Mouse (Mus musculus): ENCODE results near the gene Tapbp. TPM values are rescaled to one million over a fixed set of nuclear protein-coding genes. Genes with fewer than 3 reads are reported as not detected.

Gene Tapbp
- polyA plus RNA-seq, 1 experiment from 2014 or later, result 52.6 TPM

DNA sequence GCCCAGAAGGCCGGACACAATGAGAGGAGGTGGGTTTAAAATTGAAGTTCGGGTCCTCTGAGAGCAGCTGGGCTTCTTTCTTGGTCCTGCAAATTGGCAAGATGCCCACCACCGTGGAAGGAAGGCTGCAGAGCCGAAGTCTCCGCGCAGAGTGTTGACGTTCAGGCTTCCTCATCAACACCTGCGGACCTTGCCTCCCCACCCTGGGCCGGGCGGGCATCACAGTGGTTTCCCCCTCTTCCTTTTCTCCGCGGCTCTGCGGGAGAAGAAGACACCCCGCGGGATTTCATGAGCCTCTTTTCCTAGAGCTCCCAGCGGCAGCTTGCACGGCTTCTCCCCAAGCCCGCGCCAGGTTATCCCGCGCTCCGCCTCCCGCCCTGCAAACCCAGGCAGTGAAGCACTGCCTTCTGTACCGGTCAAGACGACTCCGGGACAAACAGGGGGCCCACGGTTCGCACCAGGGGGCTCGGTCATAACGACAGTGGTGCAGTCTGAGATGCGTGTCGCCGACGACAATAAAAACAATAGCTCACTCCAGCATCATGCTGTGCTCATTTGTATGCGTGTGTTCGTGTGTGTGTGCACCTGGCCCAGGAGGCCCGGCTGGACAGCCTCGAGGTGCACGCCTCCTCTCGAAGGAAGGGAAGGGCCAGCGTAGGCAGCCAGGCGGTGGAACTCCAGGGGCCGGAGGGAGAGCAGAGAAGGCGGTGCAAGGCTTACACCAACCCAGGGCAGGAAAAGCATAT is 7.2 kb upstream of the Tapbp start:
- ATAC-seq (ENCODE audit: borderline replicate concordance, extremely low read depth, low FRiP score, low TSS enrichment), result peak; percentile 3
- peak overlapping the region; percentile 82 for H3K4me3 ChIP-seq

DNA sequence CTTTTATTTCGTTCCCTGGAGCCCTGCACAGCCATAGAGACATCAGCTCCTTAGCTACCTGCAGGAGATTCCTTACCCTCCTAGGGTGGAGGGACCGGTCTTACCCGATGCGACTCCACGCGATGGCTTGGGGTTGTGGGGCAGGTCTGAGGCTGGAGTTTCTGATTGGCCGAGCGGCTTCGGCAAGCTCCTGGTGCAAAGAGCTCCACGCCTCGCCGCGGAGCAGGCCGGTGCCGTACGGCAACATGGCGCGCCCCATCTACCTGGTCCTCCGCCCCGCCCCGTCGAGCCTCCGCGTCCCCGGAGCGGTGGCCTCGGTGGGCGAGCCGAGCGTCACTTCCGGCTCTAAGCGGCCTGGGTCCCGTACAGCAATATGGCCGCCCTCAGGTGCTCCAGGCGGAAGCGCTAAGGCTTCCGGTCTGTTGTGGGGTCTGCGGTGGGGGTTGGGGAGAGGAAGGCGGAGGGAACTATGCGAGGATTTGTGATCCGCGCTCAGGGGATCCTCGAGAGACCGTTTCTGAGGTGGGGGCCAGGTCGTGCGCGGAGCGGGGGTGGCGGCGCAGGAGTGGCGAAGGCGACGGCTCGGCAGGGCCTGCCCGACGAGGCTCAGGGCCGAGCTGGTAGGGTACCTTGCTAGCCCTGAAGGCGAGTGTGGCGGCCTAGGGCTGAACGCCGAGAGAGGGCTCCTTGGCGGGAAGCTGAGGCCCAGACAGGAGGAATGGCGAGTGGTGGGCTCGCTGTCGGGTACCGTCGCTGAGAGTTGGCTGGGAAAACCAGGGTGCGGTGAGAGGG is 6.4 kb upstream of the Tapbp start, which contains the start of gene Daxx:
Gene Daxx (plus strand): TSS at position 338 of the 792 bp plus-strand sequence.
- H3K36me3 ChIP-seq, result peaks cover 31% of the 10 kb centered on the region
- peak within 1 kb of the TSS; percentile 92 for H3K4me2 ChIP-seq
- WGBS, result under 1% methylated on average over 68 of the region's 68 CpGs
- H3K9me3 ChIP-seq, result no peaks in the 10 kb centered on the region
- peak within 1 kb of the TSS; percentile 86 for H3K9ac ChIP-seq
- ATAC-seq (ENCODE audit: borderline replicate concordance, extremely low read depth, low FRiP score, low TSS enrichment), result peak; percentile 97
- H3K4me3 ChIP-seq, result peak within 1 kb of the TSS; percentile 82
- no peaks in the 10 kb centered on the region for H3K27me3 ChIP-seq
- peak within 1 kb of the TSS; percentile 92 for H3K27ac ChIP-seq
- H3K4me1 ChIP-seq, result peaks cover 19% of the 10 kb centered on the region

More for the DNA sequence above, 7.2 kb upstream of the Tapbp start:
- Histone ChIP-seq H3K9ac (peak overlapping the region; percentile 53), H3K4me2 (peak overlapping the region; percentile 92), H3K36me3 (peaks cover 23% of the 10 kb centered on the region), H3K27me3 (no peaks in the 10 kb centered on the region), H3K4me1 (peaks cover 14% of the 10 kb centered on the region), H3K9me3 (no peaks in the 10 kb centered on the region), H3K27ac (peak overlapping the region; percentile 92)
- under 1% methylated on average over 42 of the region's 44 CpGs for WGBS

- H3K36me3 ChIP-seq, result peaks cover 36% of the 10 kb centered on the region
- no peak for ATAC-seq (ENCODE audit: borderline replicate concordance, extremely low read depth, low FRiP score, low TSS enrichment)
- no peaks in the 10 kb centered on the region for H3K27me3 ChIP-seq
- H3K9ac ChIP-seq, result peak overlapping the region; percentile 86
- peak overlapping the region; percentile 82 for H3K4me3 ChIP-seq
- H3K9me3 ChIP-seq, result no peaks in the 10 kb centered on the region
- peak overlapping the region; percentile 92 for H3K4me2 ChIP-seq
- peaks cover 21% of the 10 kb centered on the region for H3K4me1 ChIP-seq
- peak overlapping the region; percentile 92 for H3K27ac ChIP-seq
- WGBS, result under 1% methylated on average over 14 of the region's 14 CpGs
These were observed 5.8 kb upstream of the Tapbp start for GRCm38 (mm10) chr17:33909869-33910250.

DNA sequence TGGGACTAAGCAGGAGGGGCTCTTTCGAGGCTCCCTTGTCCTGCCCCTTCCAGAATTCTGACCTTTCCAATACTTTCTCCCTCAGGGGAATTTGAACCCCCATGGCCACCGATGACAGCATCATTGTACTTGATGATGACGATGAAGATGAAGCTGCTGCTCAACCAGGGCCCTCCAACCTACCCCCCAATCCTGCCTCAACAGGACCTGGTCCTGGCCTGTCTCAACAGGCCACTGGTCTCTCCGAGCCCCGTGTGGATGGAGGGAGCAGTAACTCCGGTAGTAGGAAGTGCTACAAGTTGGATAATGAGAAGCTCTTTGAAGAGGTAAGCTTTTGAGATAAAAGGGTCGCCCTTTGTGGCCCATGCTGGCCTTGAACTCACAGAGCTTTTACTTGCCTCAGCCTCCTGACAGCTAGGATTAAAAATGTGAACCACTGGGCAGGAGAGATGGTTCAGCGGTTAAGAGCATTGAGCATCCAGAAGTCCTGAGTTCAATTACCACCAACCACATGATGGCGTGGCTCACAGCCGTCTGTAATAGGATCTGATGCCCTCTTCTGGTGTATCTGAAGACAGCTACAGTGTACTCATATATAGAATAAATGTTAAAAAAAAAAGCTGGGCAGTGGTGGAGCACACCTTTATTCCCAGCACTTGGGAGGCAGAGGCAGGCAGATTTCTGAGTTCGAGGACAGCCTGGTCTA is 5.2 kb upstream of the Tapbp start:
- peak overlapping the region; percentile 92 for H3K4me2 ChIP-seq
- peaks cover 27% of the 10 kb centered on the region for H3K4me1 ChIP-seq
- peaks cover 38% of the 10 kb centered on the region for H3K36me3 ChIP-seq
- peak overlapping the region; percentile 86 for H3K9ac ChIP-seq
- no peaks in the 10 kb centered on the region for H3K27me3 ChIP-seq
- H3K9me3 ChIP-seq, result no peaks in the 10 kb centered on the region
- 42% methylated on average over 11 of the region's 11 CpGs for WGBS
- peak overlapping the region; percentile 82 for H3K4me3 ChIP-seq
- H3K27ac ChIP-seq, result peak overlapping the region; percentile 92
- ATAC-seq (ENCODE audit: borderline replicate concordance, extremely low read depth, low FRiP score, low TSS enrichment), result no peak

GRCm38 (mm10) chr17:33911052-33911812 is 4.5 kb upstream of the Tapbp start:
- 84% methylated on average over 31 of the region's 31 CpGs for WGBS

DNA sequence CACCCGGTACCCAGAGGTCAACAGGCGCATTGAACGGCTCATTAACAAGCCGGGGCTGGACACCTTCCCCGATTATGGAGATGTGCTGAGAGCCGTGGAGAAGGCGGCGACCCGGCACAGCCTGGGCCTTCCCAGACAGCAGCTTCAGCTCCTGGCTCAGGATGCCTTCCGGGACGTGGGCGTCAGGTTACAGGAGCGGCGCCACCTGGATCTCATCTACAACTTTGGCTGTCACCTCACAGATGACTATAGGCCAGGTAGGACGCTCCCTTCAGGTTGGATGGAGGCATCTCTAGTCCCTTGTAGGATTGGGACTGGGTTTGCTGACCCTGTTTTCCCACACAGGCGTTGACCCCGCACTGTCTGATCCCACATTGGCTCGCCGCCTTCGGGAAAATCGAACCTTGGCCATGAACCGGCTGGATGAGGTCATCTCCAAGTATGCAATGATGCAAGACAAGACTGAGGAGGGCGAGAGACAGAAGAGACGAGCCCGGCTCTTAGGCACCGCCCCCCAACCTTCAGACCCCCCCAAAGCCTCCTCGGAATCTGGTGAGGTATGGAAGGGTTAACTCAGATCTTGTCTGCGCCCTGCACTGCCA is 3.8 kb upstream of the Tapbp start:
- Histone ChIP-seq H3K4me1 (peaks cover 31% of the 10 kb centered on the region), H3K27ac (no peak overlapping the region), H3K27me3 (no peaks in the 10 kb centered on the region), H3K36me3 (peaks cover 38% of the 10 kb centered on the region), H3K9me3 (no peaks in the 10 kb centered on the region), H3K4me2 (no peak overlapping the region), H3K9ac (no peak overlapping the region), H3K4me3 (no peak overlapping the region)
- WGBS, result 84% methylated on average over 28 of the region's 28 CpGs
- ATAC-seq (ENCODE audit: borderline replicate concordance, extremely low read depth, low FRiP score, low TSS enrichment), result no peak

More at GRCm38 (mm10) chr17:33911052-33911812, 4.5 kb upstream of the Tapbp start:
- H3K36me3 ChIP-seq, result peaks cover 38% of the 10 kb centered on the region
- H3K27ac ChIP-seq, result no peak overlapping the region
- H3K4me1 ChIP-seq, result peaks cover 28% of the 10 kb centered on the region
- H3K4me2 ChIP-seq, result no peak overlapping the region
- H3K9ac ChIP-seq, result no peak overlapping the region
- H3K4me3 ChIP-seq, result no peak overlapping the region
- no peak for ATAC-seq (ENCODE audit: borderline replicate concordance, extremely low read depth, low FRiP score, low TSS enrichment)
- H3K27me3 ChIP-seq, result no peaks in the 10 kb centered on the region
- no peaks in the 10 kb centered on the region for H3K9me3 ChIP-seq

DNA sequence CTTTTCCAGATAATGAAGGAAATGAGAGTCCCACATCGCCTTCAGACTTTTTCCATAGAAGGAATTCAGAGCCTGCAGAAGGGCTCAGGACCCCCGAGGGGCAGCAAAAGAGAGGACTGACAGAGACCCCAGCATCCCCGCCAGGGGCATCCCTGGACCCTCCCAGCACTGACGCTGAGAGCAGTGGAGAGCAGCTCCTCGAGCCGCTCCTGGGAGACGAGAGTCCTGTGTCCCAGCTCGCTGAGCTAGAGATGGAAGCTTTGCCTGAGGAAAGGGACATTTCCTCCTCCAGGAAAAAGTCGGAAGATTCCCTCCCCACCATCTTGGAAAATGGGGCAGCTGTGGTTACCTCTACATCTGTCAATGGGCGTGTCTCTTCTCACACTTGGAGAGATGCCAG is 2.4 kb upstream of the Tapbp start:
- peaks cover 47% of the 10 kb centered on the region for H3K36me3 ChIP-seq

GRCm38 (mm10) chr17:33913905-33914304 is 1.8 kb upstream of the Tapbp start:
- Histone ChIP-seq H3K4me3 (no peak overlapping the region), H3K4me2 (no peak overlapping the region), H3K36me3 (peaks cover 47% of the 10 kb centered on the region), H3K27me3 (no peaks in the 10 kb centered on the region), H3K4me1 (peaks cover 49% of the 10 kb centered on the region), H3K9ac (no peak overlapping the region), H3K9me3 (no peaks in the 10 kb centered on the region), H3K27ac (no peak overlapping the region)
- whole genome bisulfite sequencing, result 91% methylated on average over 8 of the region's 8 CpGs
- no peak for ATAC-seq (ENCODE audit: borderline replicate concordance, extremely low read depth, low FRiP score, low TSS enrichment)

More for the DNA sequence above, 2.4 kb upstream of the Tapbp start:
- Histone ChIP-seq H3K4me2 (no peak overlapping the region), H3K27me3 (no peaks in the 10 kb centered on the region), H3K4me3 (no peak overlapping the region), H3K27ac (no peak overlapping the region), H3K4me1 (peaks cover 42% of the 10 kb centered on the region), H3K9ac (no peak overlapping the region), H3K9me3 (no peaks in the 10 kb centered on the region)
- ATAC-seq (ENCODE audit: borderline replicate concordance, extremely low read depth, low FRiP score, low TSS enrichment), result no peak
- 85% methylated on average over 10 of the region's 10 CpGs for WGBS

- Histone ChIP-seq H3K27me3 (no peaks in the 10 kb centered on the region), H3K36me3 (peaks cover 47% of the 10 kb centered on the region), H3K4me2 (peak overlapping the region; percentile 73), H3K9ac (no peak overlapping the region), H3K4me3 (peak overlapping the region; percentile 58), H3K9me3 (no peaks in the 10 kb centered on the region), H3K4me1 (peaks cover 54% of the 10 kb centered on the region), H3K27ac (0 out of 2 replicates have a peak overlapping the region, but pooled peaks have one; percentile 87)
- WGBS, result 67% methylated on average over 13 of the region's 13 CpGs
- no peak for ATAC-seq (ENCODE audit: borderline replicate concordance, extremely low read depth, low FRiP score, low TSS enrichment)
These were observed 719 bp upstream of the Tapbp start for GRCm38 (mm10) chr17:33914969-33915391.

DNA sequence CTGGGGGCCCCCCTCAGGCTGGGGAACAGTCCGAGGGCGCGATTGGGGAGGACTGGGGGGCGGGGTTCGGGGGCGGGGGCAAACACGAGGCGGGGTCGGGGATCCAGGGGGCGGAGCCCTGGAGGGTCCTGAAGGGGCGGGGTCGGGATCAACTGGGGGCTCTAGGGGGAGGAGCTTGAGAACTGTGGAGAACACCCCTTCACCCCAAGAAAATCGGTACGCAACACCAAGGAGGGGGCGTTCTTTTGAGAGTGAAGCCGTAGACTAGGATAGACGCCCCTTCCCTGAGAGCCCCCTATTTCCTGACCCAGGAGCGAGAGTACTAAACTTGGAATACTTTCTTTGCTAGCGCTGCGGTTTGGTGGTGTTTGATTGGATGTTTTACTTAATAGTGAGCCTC is 595 bp downstream of the Tapbp start:
- Histone ChIP-seq H3K9ac (peak overlapping the region; percentile 57), H3K4me3 (peak overlapping the region; percentile 58), H3K9me3 (no peaks in the 10 kb centered on the region), H3K27me3 (no peaks in the 10 kb centered on the region), H3K4me2 (peak overlapping the region; percentile 73), H3K4me1 (peaks cover 54% of the 10 kb centered on the region), H3K27ac (peak overlapping the region; percentile 87), H3K36me3 (peaks cover 43% of the 10 kb centered on the region)
- 1% methylated on average over 11 of the region's 20 CpGs for WGBS
- ATAC-seq (ENCODE audit: borderline replicate concordance, extremely low read depth, low FRiP score, low TSS enrichment), result peak; percentile 4; the same call in 1 of the 2 replicates

Measured in lung, embryonic 15.5 days (tissue).